Mouse (Mus musculus): ENCODE results near the gene Grk5. TPM values are rescaled to one million over a fixed set of nuclear protein-coding genes. Genes with fewer than 3 reads are reported as not detected.

The Grk5 gene
- polyA plus RNA-seq, 1 experiment from 2014 or later = 2.8 TPM

GRCm38 (mm10) chr19:60959706-60960230 is 70.2 kb downstream of the Grk5 start:
- H3K9me3 ChIP-seq = no peaks in the 10 kb centered on the region
- no peak overlapping the region for H3K9ac ChIP-seq (replicated peaks)
- no peak for ATAC-seq (ENCODE audit: low FRiP score, low read depth)
- no peak overlapping the region for H3K4me3 ChIP-seq
- H3K27ac ChIP-seq (replicated peaks) = no peak overlapping the region
- no peaks in the 10 kb centered on the region for H3K27me3 ChIP-seq
- no peaks in the 10 kb centered on the region for H3K36me3 ChIP-seq
- no peak overlapping the region for H3K4me2 ChIP-seq (replicated peaks)
- 66% methylated on average over 1 of the region's 1 CpGs for WGBS
- H3K4me1 ChIP-seq = no peaks in the 10 kb centered on the region

GRCm38 (mm10) chr19:60962358-60963061 is 73.0 kb downstream of the Grk5 start:
- Histone ChIP-seq H3K27ac (replicated peaks) (no peak overlapping the region), H3K4me2 (replicated peaks) (no peak overlapping the region), H3K27me3 (no peaks in the 10 kb centered on the region), H3K9ac (replicated peaks) (no peak overlapping the region), H3K4me1 (no peaks in the 10 kb centered on the region), H3K36me3 (no peaks in the 10 kb centered on the region), H3K4me3 (no peak overlapping the region), H3K9me3 (no peaks in the 10 kb centered on the region)
- WGBS = 82% methylated on average over 7 of the region's 7 CpGs
- no peak for ATAC-seq (ENCODE audit: low FRiP score, low read depth)

GRCm38 (mm10) chr19:60967909-60968308 is 78.4 kb downstream of the Grk5 start:
- WGBS = 81% methylated on average over 1 of the region's 1 CpGs
- Histone ChIP-seq H3K4me1 (no peaks in the 10 kb centered on the region), H3K27ac (replicated peaks) (no peak overlapping the region), H3K4me2 (replicated peaks) (no peak overlapping the region), H3K4me3 (no peak overlapping the region), H3K36me3 (no peaks in the 10 kb centered on the region), H3K9ac (replicated peaks) (no peak overlapping the region), H3K27me3 (no peaks in the 10 kb centered on the region), H3K9me3 (no peaks in the 10 kb centered on the region)
- no peak for ATAC-seq (ENCODE audit: low FRiP score, low read depth)

GRCm38 (mm10) chr19:60970406-60970805 is 80.9 kb downstream of the Grk5 start:
- H3K36me3 ChIP-seq = no peaks in the 10 kb centered on the region
- H3K4me2 ChIP-seq (replicated peaks) = no peak overlapping the region
- no peak for ATAC-seq (ENCODE audit: low FRiP score, low read depth)
- no peak overlapping the region for H3K9ac ChIP-seq (replicated peaks)
- no peaks in the 10 kb centered on the region for H3K27me3 ChIP-seq
- no peaks in the 10 kb centered on the region for H3K9me3 ChIP-seq
- no peak overlapping the region for H3K27ac ChIP-seq (replicated peaks)
- no peak overlapping the region for H3K4me3 ChIP-seq
- 88% methylated on average over 3 of the region's 3 CpGs for WGBS
- no peaks in the 10 kb centered on the region for H3K4me1 ChIP-seq

GRCm38 (mm10) chr19:60971598-60971997 is 82.0 kb downstream of the Grk5 start:
- Histone ChIP-seq H3K27ac (replicated peaks) (no peak overlapping the region), H3K27me3 (no peaks in the 10 kb centered on the region), H3K36me3 (no peaks in the 10 kb centered on the region), H3K4me1 (no peaks in the 10 kb centered on the region), H3K9me3 (no peaks in the 10 kb centered on the region), H3K4me3 (no peak overlapping the region), H3K4me2 (replicated peaks) (no peak overlapping the region), H3K9ac (replicated peaks) (no peak overlapping the region)
- 100% methylated on average over 1 of the region's 1 CpGs for WGBS
- ATAC-seq (ENCODE audit: low FRiP score, low read depth) = no peak

- whole genome bisulfite sequencing = 83% methylated on average over 1 of the region's 1 CpGs
- no peak overlapping the region for H3K4me3 ChIP-seq
These were observed 82.9 kb downstream of the Grk5 start for GRCm38 (mm10) chr19:60972281-60973015.

GRCm38 (mm10) chr19:60973508-60973907 is 84.0 kb downstream of the Grk5 start:
- no peaks in the 10 kb centered on the region for H3K9me3 ChIP-seq
- no peaks in the 10 kb centered on the region for H3K4me1 ChIP-seq
- no peak overlapping the region for H3K27ac ChIP-seq (replicated peaks)
- H3K27me3 ChIP-seq = no peaks in the 10 kb centered on the region
- no peak overlapping the region for H3K4me3 ChIP-seq
- WGBS = 90% methylated on average over 2 of the region's 2 CpGs
- H3K4me2 ChIP-seq (replicated peaks) = no peak overlapping the region
- no peak overlapping the region for H3K9ac ChIP-seq (replicated peaks)
- no peaks in the 10 kb centered on the region for H3K36me3 ChIP-seq
- no peak for ATAC-seq (ENCODE audit: low FRiP score, low read depth)

More at GRCm38 (mm10) chr19:60972281-60973015, 82.9 kb downstream of the Grk5 start:
- no peak overlapping the region for H3K4me2 ChIP-seq (replicated peaks)
- no peaks in the 10 kb centered on the region for H3K4me1 ChIP-seq
- H3K9ac ChIP-seq (replicated peaks) = no peak overlapping the region
- no peaks in the 10 kb centered on the region for H3K9me3 ChIP-seq
- H3K36me3 ChIP-seq = no peaks in the 10 kb centered on the region
- no peaks in the 10 kb centered on the region for H3K27me3 ChIP-seq
- ATAC-seq (ENCODE audit: low FRiP score, low read depth) = no peak
- H3K27ac ChIP-seq (replicated peaks) = no peak overlapping the region

- Histone ChIP-seq H3K27ac (replicated peaks) (no peak overlapping the region), H3K9me3 (no peaks in the 10 kb centered on the region), H3K4me2 (replicated peaks) (no peak overlapping the region), H3K9ac (replicated peaks) (no peak overlapping the region), H3K4me3 (no peak overlapping the region), H3K36me3 (no peaks in the 10 kb centered on the region), H3K27me3 (no peaks in the 10 kb centered on the region), H3K4me1 (no peaks in the 10 kb centered on the region)
- no peak for ATAC-seq (ENCODE audit: low FRiP score, low read depth)
- 88% methylated on average over 1 of the region's 1 CpGs for WGBS
These were observed 90.0 kb downstream of the Grk5 start for GRCm38 (mm10) chr19:60979581-60979980.

GRCm38 (mm10) chr19:60981391-60981790 is 91.8 kb downstream of the Grk5 start:
- no peaks in the 10 kb centered on the region for H3K4me1 ChIP-seq
- H3K9ac ChIP-seq (replicated peaks) = no peak overlapping the region
- ATAC-seq (ENCODE audit: low FRiP score, low read depth) = no peak
- no peak overlapping the region for H3K27ac ChIP-seq (replicated peaks)
- WGBS = 86% methylated on average over 5 of the region's 5 CpGs
- no peak overlapping the region for H3K4me3 ChIP-seq
- no peaks in the 10 kb centered on the region for H3K9me3 ChIP-seq
- no peaks in the 10 kb centered on the region for H3K36me3 ChIP-seq
- H3K27me3 ChIP-seq = no peaks in the 10 kb centered on the region
- no peak overlapping the region for H3K4me2 ChIP-seq (replicated peaks)

GRCm38 (mm10) chr19:60981894-60982293 is 92.3 kb downstream of the Grk5 start:
- ATAC-seq (ENCODE audit: low FRiP score, low read depth) = no peak

GRCm38 (mm10) chr19:60989766-60990165 is 100.2 kb downstream of the Grk5 start:
- Histone ChIP-seq H3K36me3 (no peaks in the 10 kb centered on the region), H3K4me1 (peaks cover 6% of the 10 kb centered on the region; the same call in 1 of the 2 replicates), H3K27ac (replicated peaks) (no peak overlapping the region), H3K4me3 (no peak overlapping the region), H3K9me3 (no peaks in the 10 kb centered on the region), H3K4me2 (replicated peaks) (no peak overlapping the region), H3K27me3 (no peaks in the 10 kb centered on the region), H3K9ac (replicated peaks) (no peak overlapping the region)
- no peak for ATAC-seq (ENCODE audit: low FRiP score, low read depth)
- 83% methylated on average over 5 of the region's 5 CpGs for WGBS

More at GRCm38 (mm10) chr19:60981894-60982293, 92.3 kb downstream of the Grk5 start:
- H3K9ac ChIP-seq (replicated peaks) = no peak overlapping the region
- H3K27me3 ChIP-seq = no peaks in the 10 kb centered on the region
- H3K4me1 ChIP-seq = no peaks in the 10 kb centered on the region
- H3K27ac ChIP-seq (replicated peaks) = no peak overlapping the region
- no peak overlapping the region for H3K4me3 ChIP-seq
- no peaks in the 10 kb centered on the region for H3K36me3 ChIP-seq
- 83% methylated on average over 2 of the region's 2 CpGs for WGBS
- no peak overlapping the region for H3K4me2 ChIP-seq (replicated peaks)
- H3K9me3 ChIP-seq = no peaks in the 10 kb centered on the region

GRCm38 (mm10) chr19:60994214-60994613 is 104.7 kb downstream of the Grk5 start:
- Histone ChIP-seq H3K4me3 (no peak overlapping the region), H3K9me3 (no peaks in the 10 kb centered on the region), H3K36me3 (no peaks in the 10 kb centered on the region), H3K27ac (replicated peaks) (no peak overlapping the region), H3K4me1 (peaks cover 6% of the 10 kb centered on the region; the same call in 1 of the 2 replicates), H3K4me2 (replicated peaks) (no peak overlapping the region), H3K9ac (replicated peaks) (no peak overlapping the region), H3K27me3 (no peaks in the 10 kb centered on the region)
- ATAC-seq (ENCODE audit: low FRiP score, low read depth) = no peak
- WGBS = 78% methylated on average over 3 of the region's 3 CpGs

Data from midbrain, embryonic 12.5 days (tissue).